Mouse (Mus musculus) heart, embryonic 12.5 days (tissue): Measurements from ENCODE around the gene Rab35. TPM values are rescaled to one million over a fixed set of nuclear protein-coding genes. Genes with fewer than 3 reads are reported as not detected.

ENCODE experiments used
- ATAC-seq: fragments of 200-750 bp; cut with Nextera tagmentation; 2 replicates; pipeline ENCODE4 v1.8.0; 2017; ENCODE audit warnings: moderate TSS enrichment, moderate library complexity; ENCODE audit not compliant: insufficient number of reproducible peaks, low FRiP score
- H3K27ac ChIP-seq: fragments of 300-500 bp; sonication (generic); 2 replicates; pipeline ENCODE4 v1.5.1; 2016; ENCODE audit warnings: mild to moderate bottlenecking, moderate library complexity; ENCODE audit not compliant: poor library complexity, severe bottlenecking
- H3K27me3 ChIP-seq: fragments of 300-500 bp; sonication (generic); replicated peaks from 2 replicates; pipeline ENCODE4 v1.6.1; 2016; ENCODE audit warnings: mild to moderate bottlenecking, moderate library complexity
- H3K36me3 ChIP-seq: fragments of 300-500 bp; sonication (generic); 2 replicates; pipeline ENCODE4 v1.6.1; 2016; ENCODE audit warnings: mild to moderate bottlenecking, moderate library complexity
- H3K4me1 ChIP-seq: fragments of 300-500 bp; sonication (generic); replicated peaks from 2 replicates; pipeline ENCODE4 v1.6.1; 2016; ENCODE audit warnings: mild to moderate bottlenecking
- H3K4me2 ChIP-seq: fragments of 300-500 bp; sonication (generic); 2 replicates; pipeline ENCODE4 v1.6.1; 2016; ENCODE audit warnings: mild to moderate bottlenecking, moderate library complexity
- H3K4me3 ChIP-seq: fragments of 300-500 bp; sonication (generic); 2 replicates; pipeline ENCODE4 v1.5.1; 2016; ENCODE audit warnings: mild to moderate bottlenecking
- H3K9ac ChIP-seq: fragments of 300-500 bp; sonication (generic); 2 replicates; pipeline ENCODE4 v1.6.1; 2016; ENCODE audit warnings: mild to moderate bottlenecking, moderate library complexity
- H3K9me3 ChIP-seq: fragments of 300-500 bp; sonication (generic); replicated peaks from 2 replicates; pipeline ENCODE4 v1.6.1; 2016; ENCODE audit warnings: mild to moderate bottlenecking, moderate library complexity
- WGBS: fragments of 180-500 bp; shearing (Covaris S2); methylation state at CpG from one replicate; pipeline ENCODE4 v1.1.7; 2016; 5-methylcytosine and 5-hydroxymethylcytosine counted together
- polyA plus RNA-seq: library from polyadenylated mRNA; unstranded; fragments of >200 nt; fragmentation: Nextera tagmentation; extraction: Ambion mirVana; gene quantifications from 2 replicates; pipeline ENCODE4 v1.2.1, GENCODE M21; 2016

Rab35 gene
- polyA plus RNA-seq, 1 experiment from 2014 or later: 20.1 TPM

DNA sequence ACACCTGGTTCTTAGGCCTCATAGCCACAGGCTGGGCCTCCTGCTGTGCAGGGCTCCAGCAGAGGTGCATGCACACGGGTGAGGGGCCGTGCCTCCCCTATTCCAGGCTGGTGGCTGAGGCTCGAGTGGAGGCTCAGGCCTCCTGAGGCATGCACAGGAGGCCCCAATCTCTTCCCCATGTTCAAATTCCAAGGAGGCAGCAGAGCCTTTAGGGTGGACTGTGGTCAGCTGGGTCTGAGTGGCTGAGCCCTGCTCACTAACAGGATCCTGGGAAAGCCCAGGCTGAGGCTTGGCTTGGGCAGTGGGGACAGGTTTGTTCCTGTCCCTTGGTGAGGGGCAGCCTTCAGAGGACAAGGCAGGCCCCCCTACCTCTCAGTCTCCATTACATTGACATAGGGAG lies 17.2 kb downstream of the Rab35 start:
- H3K27ac ChIP-seq: no peak overlapping the region
- peaks cover 9% of the 10 kb centered on the region for H3K4me1 ChIP-seq
- H3K9ac ChIP-seq: no peak overlapping the region
- H3K36me3 ChIP-seq: peaks cover 39% of the 10 kb centered on the region
- ATAC-seq: no peak
- no peaks in the 10 kb centered on the region for H3K27me3 ChIP-seq
- H3K4me3 ChIP-seq: no peak overlapping the region
- no peaks in the 10 kb centered on the region for H3K9me3 ChIP-seq
- no peak overlapping the region for H3K4me2 ChIP-seq
- 73% methylated on average over 3 of the region's 3 CpGs for WGBS

DNA sequence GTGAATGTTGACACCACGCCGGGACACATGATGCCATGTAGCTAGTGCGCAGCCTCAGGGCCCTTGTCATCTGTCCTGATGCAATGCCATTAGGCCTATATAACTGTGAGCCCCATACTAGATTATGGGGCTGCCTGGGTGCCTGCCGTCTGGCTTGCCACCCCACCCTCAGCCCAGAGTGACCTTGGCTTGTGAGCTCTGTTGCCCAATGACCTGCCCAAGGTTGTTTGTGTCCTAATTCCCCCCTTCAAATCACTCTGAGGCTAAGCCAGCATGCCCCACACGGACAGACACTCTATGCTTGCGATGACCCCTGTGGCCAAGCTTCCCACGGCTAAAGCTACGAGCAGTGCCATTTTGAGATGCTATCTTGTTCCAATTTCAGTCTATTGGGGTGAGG lies 18.0 kb downstream of the Rab35 start:
- WGBS: 82% methylated on average over 8 of the region's 8 CpGs
- ATAC-seq: no peak
- no peaks in the 10 kb centered on the region for H3K27me3 ChIP-seq
- H3K4me2 ChIP-seq: no peak overlapping the region
- H3K9ac ChIP-seq: no peak overlapping the region
- H3K36me3 ChIP-seq: peaks cover 30% of the 10 kb centered on the region
- no peaks in the 10 kb centered on the region for H3K9me3 ChIP-seq
- H3K27ac ChIP-seq: no peak overlapping the region
- peaks cover 9% of the 10 kb centered on the region for H3K4me1 ChIP-seq
- no peak overlapping the region for H3K4me3 ChIP-seq

DNA sequence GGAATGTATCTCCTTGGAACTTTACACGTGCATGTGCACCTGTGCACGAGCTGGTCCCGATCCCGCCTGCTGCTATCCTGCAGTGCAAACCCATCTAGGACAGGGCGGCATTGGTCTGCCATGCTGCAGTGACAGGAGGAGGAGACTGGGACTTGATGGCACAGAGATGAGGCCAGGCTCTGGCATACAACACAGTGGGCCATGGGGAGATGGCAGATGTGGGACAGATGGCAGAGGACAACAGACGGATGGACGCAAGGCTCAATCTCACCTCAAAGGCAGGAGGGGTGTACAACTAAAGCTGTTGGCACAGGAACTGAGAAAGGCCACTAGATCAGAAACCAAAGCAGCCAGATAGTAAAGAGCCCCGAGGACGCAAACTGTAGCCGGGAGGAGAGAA lies 19.2 kb downstream of the Rab35 start:
- Histone ChIP-seq H3K27me3 (no peaks in the 10 kb centered on the region), H3K27ac (no peak overlapping the region), H3K36me3 (peaks cover 19% of the 10 kb centered on the region), H3K9me3 (no peaks in the 10 kb centered on the region), H3K9ac (no peak overlapping the region), H3K4me2 (no peak overlapping the region), H3K4me3 (no peak overlapping the region), H3K4me1 (peaks cover 9% of the 10 kb centered on the region)
- 90% methylated on average over 10 of the region's 10 CpGs for WGBS
- no peak for ATAC-seq

DNA sequence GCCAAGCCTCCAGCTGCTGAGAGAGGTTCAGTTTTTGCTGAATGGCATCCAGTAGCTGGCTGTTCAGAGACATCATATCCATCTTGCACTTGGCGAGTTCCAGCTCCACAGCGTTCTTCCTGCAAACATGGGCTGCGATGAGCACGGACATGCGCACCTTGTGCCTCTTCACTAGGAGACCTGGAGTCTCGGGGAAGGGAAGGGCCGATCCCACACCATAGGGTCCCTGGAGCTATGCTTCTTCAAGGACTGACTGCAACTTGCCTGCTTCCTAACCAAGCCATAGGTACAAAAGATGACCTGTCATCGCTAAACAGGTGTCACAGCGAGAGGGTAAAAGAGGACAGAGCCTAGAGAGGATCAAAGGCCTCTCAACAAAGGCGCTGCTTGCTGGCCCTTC lies 20.1 kb downstream of the Rab35 start:
- Histone ChIP-seq H3K4me2 (peak overlapping the region; percentile 77; the same call in 1 of the 2 replicates), H3K9ac (peak overlapping the region; percentile 69; the same call in 1 of the 2 replicates), H3K27me3 (peaks cover 5% of the 10 kb centered on the region; the same call in 1 of the 2 replicates), H3K36me3 (peaks cover 9% of the 10 kb centered on the region), H3K4me3 (no peak overlapping the region), H3K4me1 (peaks cover 9% of the 10 kb centered on the region), H3K27ac (no peak overlapping the region), H3K9me3 (no peaks in the 10 kb centered on the region)
- ATAC-seq: no peak
- 85% methylated on average over 10 of the region's 10 CpGs for WGBS

DNA sequence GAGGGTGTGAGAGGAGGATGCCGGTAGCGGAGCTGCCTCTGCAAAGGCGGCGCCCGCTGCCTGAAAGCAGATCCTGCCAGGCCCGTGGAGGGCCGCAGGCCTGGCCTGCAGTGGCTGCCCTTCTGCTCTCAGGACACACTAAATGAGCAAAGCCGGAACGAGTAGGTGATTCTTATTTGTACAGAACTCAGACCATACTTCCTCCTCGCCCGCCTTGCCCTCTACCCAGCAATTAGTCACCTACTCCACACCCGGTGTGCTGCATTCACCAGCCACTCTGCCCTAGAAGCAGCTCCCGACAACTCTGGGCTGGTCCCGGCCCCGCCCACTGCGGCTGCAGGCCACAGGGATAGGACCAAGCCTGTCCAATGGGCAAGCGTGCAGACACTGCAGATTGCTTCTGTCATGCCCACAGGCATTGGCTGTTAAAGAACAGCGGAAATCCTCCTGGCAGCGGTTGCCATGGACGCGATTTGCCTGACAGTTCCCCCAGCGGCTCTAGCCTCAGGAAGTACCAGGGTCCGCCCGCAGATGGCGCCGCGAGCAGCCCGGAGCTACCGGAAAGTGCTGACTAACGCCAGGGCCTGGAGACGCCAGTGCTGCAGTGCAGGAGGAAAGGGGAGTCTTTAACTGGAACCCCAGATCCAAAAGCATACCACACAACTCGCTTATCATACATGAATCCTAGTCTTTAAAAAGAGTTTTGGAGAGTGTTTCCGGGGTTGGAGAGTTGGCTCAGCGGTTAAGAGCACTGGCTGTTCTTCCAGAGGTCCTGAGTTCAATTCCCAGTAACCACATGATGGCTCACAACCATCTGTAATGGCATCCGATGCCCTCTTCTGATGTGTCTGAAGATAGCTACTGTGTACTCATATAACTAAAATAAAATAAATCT lies 21.2 kb downstream of the Rab35 start:
- peaks cover 9% of the 10 kb centered on the region for H3K4me1 ChIP-seq
- ATAC-seq: peak; percentile 99
- H3K27me3 ChIP-seq: peaks cover 5% of the 10 kb centered on the region; the same call in 1 of the 2 replicates
- peak overlapping the region; percentile 69 for H3K9ac ChIP-seq
- H3K4me3 ChIP-seq: peak overlapping the region; percentile 53
- H3K27ac ChIP-seq: peak overlapping the region; percentile 67
- 4% methylated on average over 35 of the region's 35 CpGs for WGBS
- no peaks in the 10 kb centered on the region for H3K36me3 ChIP-seq
- H3K4me2 ChIP-seq: peak overlapping the region; percentile 77
- no peaks in the 10 kb centered on the region for H3K9me3 ChIP-seq

DNA sequence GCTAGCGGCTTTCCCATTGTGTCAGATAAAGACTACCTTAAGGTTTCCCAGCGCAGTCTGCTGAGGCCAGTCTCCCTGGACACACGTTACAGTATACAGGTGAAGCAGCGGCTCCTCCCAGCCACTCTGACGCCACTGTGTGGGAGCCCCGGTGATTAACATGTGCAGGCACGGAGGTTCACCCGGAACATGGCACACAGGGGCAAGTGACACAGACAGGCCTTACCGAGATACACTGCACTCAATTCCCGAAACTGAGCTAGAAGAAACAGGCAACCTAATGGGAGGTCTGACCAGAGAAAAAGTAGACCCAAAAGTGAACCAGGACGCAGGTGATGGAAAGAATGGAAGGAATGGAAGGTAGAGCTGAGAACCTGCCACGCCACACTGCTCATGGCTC lies 22.1 kb downstream of the Rab35 start:
- Histone ChIP-seq H3K9ac (no peak overlapping the region), H3K9me3 (no peaks in the 10 kb centered on the region), H3K36me3 (no peaks in the 10 kb centered on the region), H3K27ac (no peak overlapping the region), H3K4me1 (peaks cover 9% of the 10 kb centered on the region), H3K4me3 (no peak overlapping the region), H3K4me2 (no peak overlapping the region), H3K27me3 (peaks cover 5% of the 10 kb centered on the region; the same call in 1 of the 2 replicates)
- no peak for ATAC-seq
- 84% methylated on average over 12 of the region's 12 CpGs for WGBS

DNA sequence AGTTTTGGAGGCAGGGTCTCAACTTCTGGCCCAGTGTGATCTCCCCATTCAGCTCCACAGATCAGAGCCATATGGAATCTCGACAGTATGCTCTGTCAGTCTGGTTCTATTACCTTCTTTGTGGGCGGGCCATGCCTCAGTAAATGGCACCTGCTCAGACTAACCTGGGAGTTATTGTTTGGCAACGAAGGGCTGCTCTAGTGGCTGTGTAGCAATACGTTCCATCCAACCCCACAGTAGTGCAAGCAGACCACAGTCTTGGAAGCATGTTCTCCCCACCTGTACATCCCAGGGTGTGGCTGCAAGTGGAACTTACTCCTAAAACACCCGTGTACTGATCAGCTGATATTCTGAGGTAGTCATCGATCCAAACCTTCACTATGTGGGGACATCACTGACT lies 25.0 kb downstream of the Rab35 start:
- Histone ChIP-seq H3K4me1 (peaks cover 12% of the 10 kb centered on the region), H3K4me3 (no peak overlapping the region), H3K27ac (no peak overlapping the region), H3K36me3 (no peaks in the 10 kb centered on the region), H3K27me3 (peaks cover 15% of the 10 kb centered on the region; the same call in 1 of the 2 replicates), H3K4me2 (no peak overlapping the region), H3K9me3 (no peaks in the 10 kb centered on the region), H3K9ac (no peak overlapping the region)
- 78% methylated on average over 6 of the region's 6 CpGs for WGBS
- ATAC-seq: no peak

DNA sequence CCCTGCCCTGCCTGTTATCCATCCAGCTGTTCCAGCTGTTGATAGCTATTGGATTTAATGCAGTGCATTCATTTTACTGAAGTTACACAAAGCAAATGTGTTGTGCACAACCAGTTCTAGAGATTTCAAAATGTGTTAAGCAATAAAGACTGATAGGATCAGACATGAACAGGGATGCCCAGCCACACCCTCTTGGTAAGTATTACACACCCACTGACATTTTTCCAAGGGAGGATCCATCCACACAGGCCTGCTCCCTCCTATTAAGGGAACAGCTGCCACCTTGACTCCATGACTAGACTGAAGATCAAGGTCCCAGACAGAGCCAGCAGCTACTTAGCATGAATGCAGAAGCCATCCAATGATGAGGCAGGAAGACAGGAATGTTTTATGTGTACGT lies 25.5 kb downstream of the Rab35 start:
- H3K27ac ChIP-seq: no peak overlapping the region
- H3K4me1 ChIP-seq: peaks cover 7% of the 10 kb centered on the region
- H3K9ac ChIP-seq: no peak overlapping the region
- H3K4me2 ChIP-seq: no peak overlapping the region
- H3K36me3 ChIP-seq: no peaks in the 10 kb centered on the region
- no peak for ATAC-seq
- H3K9me3 ChIP-seq: no peaks in the 10 kb centered on the region
- no peak overlapping the region for H3K4me3 ChIP-seq
- H3K27me3 ChIP-seq: peaks cover 15% of the 10 kb centered on the region; the same call in 1 of the 2 replicates
- 84% methylated on average over 1 of the region's 1 CpGs for WGBS

DNA sequence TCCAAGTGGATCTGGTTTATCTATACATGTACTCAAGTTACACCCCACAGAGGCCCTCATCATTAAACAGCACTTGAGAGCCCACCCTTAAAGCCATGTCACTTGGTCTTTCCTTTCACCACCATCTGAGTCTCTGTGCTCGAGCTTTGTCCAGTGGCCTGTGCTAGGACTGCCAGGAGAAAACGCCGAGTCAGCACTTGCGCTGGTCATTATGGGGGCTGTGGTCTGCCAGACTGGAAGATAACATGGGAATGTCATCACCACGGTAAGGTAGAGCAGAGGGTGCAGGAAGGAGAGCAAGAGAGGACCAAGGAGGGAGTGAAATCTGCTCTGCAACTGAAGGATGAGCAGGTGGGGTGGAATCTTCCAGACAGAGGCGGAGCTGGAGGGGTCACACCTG lies 26.6 kb downstream of the Rab35 start:
- WGBS: 48% methylated on average over 6 of the region's 6 CpGs
- Histone ChIP-seq H3K27ac (no peak overlapping the region), H3K36me3 (no peaks in the 10 kb centered on the region), H3K9ac (no peak overlapping the region), H3K9me3 (no peaks in the 10 kb centered on the region), H3K4me1 (0 out of 2 replicates have a peak, but pooled peaks cover 7% of the 10 kb centered on the region), H3K27me3 (peaks cover 19% of the 10 kb centered on the region), H3K4me3 (no peak overlapping the region), H3K4me2 (no peak overlapping the region)
- ATAC-seq: no peak

DNA sequence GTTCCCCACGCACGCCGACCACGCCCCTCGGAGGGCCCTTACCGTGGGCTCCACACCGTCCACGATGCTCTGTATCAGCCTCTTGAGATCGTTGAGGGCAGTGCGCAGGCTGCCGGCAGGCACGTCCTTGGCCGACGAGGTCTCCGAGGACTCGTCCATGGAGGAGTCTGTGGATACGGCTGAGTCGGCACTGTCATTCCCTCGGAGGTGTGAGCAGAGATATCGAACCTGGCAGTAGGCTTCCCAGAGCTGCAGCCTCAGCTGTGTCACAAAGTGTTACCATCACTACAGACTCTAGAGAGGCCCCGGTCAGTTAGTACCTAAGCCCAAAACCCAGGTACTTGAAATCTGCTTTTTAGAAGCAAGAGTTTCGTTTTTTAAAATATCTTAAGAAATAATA lies 30.9 kb downstream of the Rab35 start:
- peaks cover 33% of the 10 kb centered on the region for H3K27me3 ChIP-seq
- no peaks in the 10 kb centered on the region for H3K9me3 ChIP-seq
- 43% methylated on average over 22 of the region's 22 CpGs for WGBS
- no peak overlapping the region for H3K9ac ChIP-seq
- H3K36me3 ChIP-seq: no peaks in the 10 kb centered on the region
- ATAC-seq: peak; percentile 54; the same call in 1 of the 2 replicates
- H3K4me3 ChIP-seq: peak overlapping the region; percentile 20; the same call in 1 of the 2 replicates
- peak overlapping the region; percentile 58 for H3K4me2 ChIP-seq
- peaks cover 7% of the 10 kb centered on the region; the same call in 1 of the 2 replicates for H3K4me1 ChIP-seq
- H3K27ac ChIP-seq: no peak overlapping the region

DNA sequence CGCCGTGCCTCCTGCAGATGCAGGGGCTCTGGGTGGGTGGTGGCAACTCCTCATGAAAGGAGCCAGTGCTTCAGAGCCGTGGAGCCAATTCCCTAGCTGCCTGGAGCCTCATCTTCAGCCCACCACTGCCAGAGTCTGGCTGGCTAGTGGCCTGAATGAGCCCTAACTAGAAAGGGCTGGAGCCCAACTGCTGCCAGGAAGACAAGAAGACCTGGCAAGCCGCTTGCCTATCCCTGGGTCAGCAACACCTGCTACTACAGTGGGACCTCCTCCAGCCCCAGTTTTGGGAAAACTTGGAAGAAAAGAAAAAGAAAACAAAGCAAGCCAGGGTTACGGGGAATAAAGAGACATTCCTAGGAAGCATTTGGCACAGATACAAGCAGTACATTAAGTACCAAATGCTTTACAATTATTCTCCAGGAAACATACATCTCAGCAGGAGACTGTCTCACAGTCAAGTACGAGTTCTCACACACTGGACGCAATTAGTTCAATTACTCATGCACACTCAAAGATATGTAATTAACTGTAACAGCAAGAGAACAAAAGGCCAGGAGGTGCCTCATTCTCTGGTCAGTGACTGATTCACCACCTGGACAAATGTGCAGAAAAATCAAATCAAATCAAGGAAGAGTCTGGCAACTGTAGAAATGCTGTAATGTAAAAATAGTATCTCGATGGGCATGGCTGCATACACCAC lies 34.8 kb downstream of the Rab35 start:
- Histone ChIP-seq H3K9me3 (no peaks in the 10 kb centered on the region), H3K4me2 (no peak overlapping the region), H3K27ac (no peak overlapping the region), H3K4me1 (peaks cover 11% of the 10 kb centered on the region), H3K9ac (no peak overlapping the region), H3K36me3 (no peaks in the 10 kb centered on the region), H3K4me3 (no peak overlapping the region), H3K27me3 (peaks cover 35% of the 10 kb centered on the region)
- no peak for ATAC-seq
- 70% methylated on average over 8 of the region's 8 CpGs for WGBS
